8 mouse cellular contexts compared by ENCODE assay signal in genomic region chr2:167349283-167349936, GRCm38 (mm10). TPM values are rescaled to one million over a fixed set of nuclear protein-coding genes. Genes with fewer than 3 reads are reported as not detected.
DNase-seq lines count a peak whose midpoint lies in the region; ATAC-seq and TF ChIP-seq lines count a peak whose summit lies in the region.

No protein-coding gene starts in this region.

- H3K27ac ChIP-seq in lung, embryonic 15.5 days = peak overlapping the region; percentile 78; the same call in 1 of the 2 replicates
- H3K27ac ChIP-seq in olfactory bulb, adult 2 months (ENCODE audit: insufficient read depth, low read depth, low read length) = no peak overlapping the region

- H3K9me3 ChIP-seq in lung, embryonic 15.5 days = no peaks in the 10 kb centered on the region

- H3K4me3 ChIP-seq in lung, embryonic 15.5 days = peak overlapping the region; percentile 82
- H3K4me3 ChIP-seq in olfactory bulb, adult 2 months (ENCODE audit: insufficient read depth, low read depth, low read length) = peak overlapping the region; percentile 95

- H3K4me1 ChIP-seq in lung, embryonic 15.5 days = peaks cover 39% of the 10 kb centered on the region
- H3K4me1 ChIP-seq in olfactory bulb, adult 2 months (ENCODE audit: control insufficient read depth, insufficient read depth, low read length) = peaks cover 2% of the 10 kb centered on the region; the same call in 1 of the 2 replicates

- under 1% methylated on average over 38 of the region's 50 CpGs for WGBS in lung, embryonic 15.5 days
- 1% methylated on average over 50 of the region's 50 CpGs for WGBS in olfactory bulb, adult 2 months

- peak overlapping the region; percentile 93 for H3K4me2 ChIP-seq in lung, embryonic 15.5 days

- peak; percentile 3; the same call in 1 of the 2 replicates for TF ChIP-seq POLR2A in olfactory bulb, adult 2 months (IDR thresholded peaks at IDR 0.05; ENCODE audit: insufficient read depth, low read depth, low read length)

- no peaks in the 10 kb centered on the region for H3K27me3 ChIP-seq in lung, embryonic 15.5 days

- DNase-seq in MEL-GATA-1-ER (ENCODE audit: extremely low read depth, low read depth) = peak; percentile 68
- DNase-seq in cerebellum, adult 8-10 months = peak; percentile 95
- peak; percentile 96 for DNase-seq in forelimb bud, embryonic 11.5 days (ENCODE audit: low read depth, low spot score)
- peak; percentile 71 for DNase-seq in layer of hippocampus, adult 9-10 months (ENCODE audit: low spot score)
- peak; percentile 90 to 95 for DNase-seq in thymus, adult 18-20 months

- peak; percentile 84 to 91 for ATAC-seq in hematopoietic stem cell, adult 5-6 weeks (replicated peaks in 1 of 2; ENCODE audit: insufficient read depth in 1 of 2, low FRiP score in 2 of 2, low TSS enrichment in 1 of 2, low read depth in 1 of 2, poor library complexity in 2 of 2, severe bottlenecking in 2 of 2)
- peak; percentile 97 for ATAC-seq in lung, embryonic 15.5 days (ENCODE audit: borderline replicate concordance, extremely low read depth, low FRiP score, low TSS enrichment)

- peak overlapping the region; percentile 29; the same call in 1 of the 2 replicates for H3K9ac ChIP-seq in lung, embryonic 15.5 days

- TF ChIP-seq CTCF in olfactory bulb, adult 2 months (IDR thresholded peaks at IDR 0.05; ENCODE audit: insufficient read depth, low read depth, low read length) = no peak

- 0 out of 2 replicates have a peak, but pooled peaks cover 4% of the 10 kb centered on the region for H3K36me3 ChIP-seq in lung, embryonic 15.5 days

RNA-seq across cellular contexts. Expression of gene B4galt5, which starts 0.4 kb away (rescaled TPM):
- 9.9 and 21.1 TPM in 2 replicates for total RNA-seq in hematopoietic stem cell, adult 5-6 weeks (2017)
- 13.6 and 15.8 TPM in 2 replicates for polyA plus RNA-seq in lung, embryonic 15.5 days (2015; fragmentation: Nextera tagmentation; extraction: Ambion mirVana)
- polyA plus RNA-seq in olfactory bulb, adult 2 months (2012; ENCODE audit: insufficient read depth, insufficient read length, low replicate concordance, missing spikeins) = not detected in 2 replicates
